Mouse (Mus musculus): Measurements from ENCODE around the gene Dcaf7. TPM values are rescaled to one million over a fixed set of nuclear protein-coding genes. Genes with fewer than 3 reads are reported as not detected.

Dcaf7 gene
- polyA plus RNA-seq, 1 experiment from 2014 or later, result 50.5 TPM

DNA sequence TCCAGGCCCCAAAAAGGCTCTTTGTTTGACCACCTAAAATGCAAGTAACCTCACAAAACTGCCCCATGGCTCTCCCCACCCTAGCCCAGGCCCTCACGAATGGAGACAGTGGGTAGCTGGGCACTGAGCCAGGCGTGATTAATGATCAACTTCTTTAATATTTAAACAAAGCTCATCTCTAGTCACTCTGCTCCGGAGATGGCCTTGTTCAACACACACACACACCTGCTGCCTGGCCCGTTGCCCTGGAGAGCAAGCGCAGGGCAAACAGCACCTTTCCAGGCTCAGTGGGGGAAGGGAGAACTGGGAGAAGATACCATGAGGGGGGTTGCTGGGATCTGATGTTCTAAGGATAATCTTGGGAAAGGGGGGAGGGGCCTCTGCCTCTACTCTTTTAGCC lies 30.7 kb upstream of the Dcaf7 start:
- H3K27me3 ChIP-seq (ENCODE audit: control insufficient read depth, insufficient read depth, low read length), result peaks cover 24% of the 10 kb centered on the region
- no peak overlapping the region for H3K9ac ChIP-seq (ENCODE audit: low read depth, low read length)
- ATAC-seq (replicated peaks; ENCODE audit: insufficient number of reproducible peaks, low FRiP score, low TSS enrichment), result no peak
- no peaks in the 10 kb centered on the region for H3K36me3 ChIP-seq (ENCODE audit: control insufficient read depth, insufficient read depth, low read length)
- no peaks in the 10 kb centered on the region for H3K4me1 ChIP-seq (ENCODE audit: control insufficient read depth, insufficient read depth, low read length)
- H3K4me2 ChIP-seq, result no peak overlapping the region
- no peak overlapping the region for H3K27ac ChIP-seq (ENCODE audit: low read depth, low read length)
- no peaks in the 10 kb centered on the region for H3K9me3 ChIP-seq (replicated peaks; ENCODE audit: control insufficient read depth, low read length)
- WGBS (ENCODE audit: insufficient replicate concordance), result 44% methylated on average over 5 of the region's 5 CpGs
- H3K4me3 ChIP-seq (ENCODE audit: low read depth, low read length), result no peak overlapping the region

GRCm38 (mm10) chr11:106007821-106008220 lies 28.9 kb upstream of the Dcaf7 start, which contains the start of gene Kcnh6:
TSS of gene Kcnh6 (plus strand) at chr11:106008124.
- H3K4me1 ChIP-seq (ENCODE audit: control insufficient read depth, insufficient read depth, low read length), result peaks cover 3% of the 10 kb centered on the region; the same call in 1 of the 2 replicates
- no peaks in the 10 kb centered on the region for H3K36me3 ChIP-seq (ENCODE audit: control insufficient read depth, insufficient read depth, low read length)
- H3K4me3 ChIP-seq (ENCODE audit: low read depth, low read length), result peak within 1 kb of the TSS; percentile 11; the same call in 1 of the 2 replicates
- H3K27me3 ChIP-seq (ENCODE audit: control insufficient read depth, insufficient read depth, low read length), result peaks cover 27% of the 10 kb centered on the region
- no peak within 1 kb of the TSS for H3K27ac ChIP-seq (ENCODE audit: low read depth, low read length)
- ATAC-seq (replicated peaks; ENCODE audit: insufficient number of reproducible peaks, low FRiP score, low TSS enrichment), result peak; percentile 57; the same call in 1 of the 2 replicates
- H3K4me2 ChIP-seq, result peak within 1 kb of the TSS; percentile 54
- WGBS (ENCODE audit: insufficient replicate concordance), result under 1% methylated on average over 25 of the region's 25 CpGs
- H3K9me3 ChIP-seq (replicated peaks; ENCODE audit: control insufficient read depth, low read length), result no peaks in the 10 kb centered on the region
- H3K9ac ChIP-seq (ENCODE audit: low read depth, low read length), result no peak within 1 kb of the TSS

GRCm38 (mm10) chr11:106012711-106013110 lies 24.0 kb upstream of the Dcaf7 start:
- no peak for ATAC-seq (replicated peaks; ENCODE audit: insufficient number of reproducible peaks, low FRiP score, low TSS enrichment)
- Histone ChIP-seq H3K27ac (ENCODE audit: low read depth, low read length) (no peak overlapping the region), H3K4me1 (ENCODE audit: control insufficient read depth, insufficient read depth, low read length) (peaks cover 3% of the 10 kb centered on the region; the same call in 1 of the 2 replicates), H3K9ac (ENCODE audit: low read depth, low read length) (no peak overlapping the region), H3K4me3 (ENCODE audit: low read depth, low read length) (no peak overlapping the region), H3K4me2 (no peak overlapping the region), H3K36me3 (ENCODE audit: control insufficient read depth, insufficient read depth, low read length) (no peaks in the 10 kb centered on the region), H3K9me3 (replicated peaks; ENCODE audit: control insufficient read depth, low read length) (no peaks in the 10 kb centered on the region), H3K27me3 (ENCODE audit: control insufficient read depth, insufficient read depth, low read length) (peaks cover 23% of the 10 kb centered on the region)
- WGBS (ENCODE audit: insufficient replicate concordance), result 47% methylated on average over 7 of the region's 7 CpGs

- ATAC-seq (replicated peaks; ENCODE audit: insufficient number of reproducible peaks, low FRiP score, low TSS enrichment), result no peak
- peaks cover 3% of the 10 kb centered on the region; the same call in 1 of the 2 replicates for H3K4me1 ChIP-seq (ENCODE audit: control insufficient read depth, insufficient read depth, low read length)
- no peak overlapping the region for H3K9ac ChIP-seq (ENCODE audit: low read depth, low read length)
- H3K4me2 ChIP-seq, result no peak overlapping the region
- no peak overlapping the region for H3K27ac ChIP-seq (ENCODE audit: low read depth, low read length)
- no peaks in the 10 kb centered on the region for H3K9me3 ChIP-seq (replicated peaks; ENCODE audit: control insufficient read depth, low read length)
- WGBS (ENCODE audit: insufficient replicate concordance), result 60% methylated on average over 11 of the region's 11 CpGs
- peaks cover 23% of the 10 kb centered on the region for H3K27me3 ChIP-seq (ENCODE audit: control insufficient read depth, insufficient read depth, low read length)
- H3K4me3 ChIP-seq (ENCODE audit: low read depth, low read length), result no peak overlapping the region
- no peaks in the 10 kb centered on the region for H3K36me3 ChIP-seq (ENCODE audit: control insufficient read depth, insufficient read depth, low read length)
Observed at GRCm38 (mm10) chr11:106013556-106014225, 23.0 kb upstream of the Dcaf7 start.

GRCm38 (mm10) chr11:106016440-106016839 lies 20.2 kb upstream of the Dcaf7 start:
- ATAC-seq (replicated peaks; ENCODE audit: insufficient number of reproducible peaks, low FRiP score, low TSS enrichment), result no peak
- Histone ChIP-seq H3K4me2 (no peak overlapping the region), H3K4me3 (ENCODE audit: low read depth, low read length) (no peak overlapping the region), H3K9me3 (replicated peaks; ENCODE audit: control insufficient read depth, low read length) (no peaks in the 10 kb centered on the region), H3K27ac (ENCODE audit: low read depth, low read length) (no peak overlapping the region), H3K9ac (ENCODE audit: low read depth, low read length) (no peak overlapping the region), H3K27me3 (ENCODE audit: control insufficient read depth, insufficient read depth, low read length) (peaks cover 25% of the 10 kb centered on the region), H3K36me3 (ENCODE audit: control insufficient read depth, insufficient read depth, low read length) (no peaks in the 10 kb centered on the region), H3K4me1 (ENCODE audit: control insufficient read depth, insufficient read depth, low read length) (peaks cover 14% of the 10 kb centered on the region)
- 78% methylated on average over 5 of the region's 5 CpGs for WGBS (ENCODE audit: insufficient replicate concordance)

DNA sequence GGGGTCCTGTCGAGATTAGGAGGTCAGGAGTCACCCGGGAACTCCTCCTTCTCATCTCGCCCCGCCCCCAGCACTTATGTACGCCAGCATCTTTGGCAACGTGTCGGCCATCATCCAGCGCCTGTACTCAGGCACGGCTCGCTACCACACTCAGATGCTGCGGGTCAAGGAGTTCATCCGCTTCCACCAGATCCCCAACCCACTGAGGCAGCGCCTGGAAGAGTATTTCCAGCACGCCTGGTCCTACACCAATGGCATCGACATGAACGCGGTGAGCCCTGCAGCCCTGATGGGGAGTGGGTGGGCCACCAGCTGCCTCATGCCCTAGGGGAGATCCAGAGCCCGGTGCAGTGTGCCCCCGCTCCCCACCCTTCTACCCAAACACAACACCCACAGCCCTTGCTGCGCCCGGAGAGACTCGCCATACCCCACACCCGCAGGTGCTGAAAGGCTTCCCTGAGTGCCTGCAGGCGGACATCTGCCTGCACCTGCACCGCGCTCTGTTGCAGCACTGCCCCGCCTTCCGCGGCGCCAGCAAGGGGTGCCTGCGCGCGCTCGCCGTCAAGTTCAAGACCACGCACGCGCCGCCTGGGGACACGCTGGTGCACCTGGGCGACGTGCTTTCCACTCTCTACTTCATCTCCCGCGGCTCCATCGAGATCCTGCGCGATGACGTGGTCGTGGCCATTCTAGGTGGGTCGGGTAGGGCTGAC lies 16.5 kb upstream of the Dcaf7 start:
- whole genome bisulfite sequencing (ENCODE audit: insufficient replicate concordance), result 1% methylated on average over 50 of the region's 50 CpGs
- Histone ChIP-seq H3K27me3 (ENCODE audit: control insufficient read depth, insufficient read depth, low read length) (peaks cover 20% of the 10 kb centered on the region), H3K9ac (ENCODE audit: low read depth, low read length) (0 out of 2 replicates have a peak overlapping the region, but pooled peaks have one; percentile 34), H3K4me2 (peak overlapping the region; percentile 76), H3K9me3 (replicated peaks; ENCODE audit: control insufficient read depth, low read length) (no peaks in the 10 kb centered on the region), H3K4me3 (ENCODE audit: low read depth, low read length) (peak overlapping the region; percentile 38), H3K27ac (ENCODE audit: low read depth, low read length) (no peak overlapping the region), H3K4me1 (ENCODE audit: control insufficient read depth, insufficient read depth, low read length) (peaks cover 11% of the 10 kb centered on the region), H3K36me3 (ENCODE audit: control insufficient read depth, insufficient read depth, low read length) (no peaks in the 10 kb centered on the region)
- ATAC-seq (replicated peaks; ENCODE audit: insufficient number of reproducible peaks, low FRiP score, low TSS enrichment), result no peak; the same call in 1 of the 2 replicates

DNA sequence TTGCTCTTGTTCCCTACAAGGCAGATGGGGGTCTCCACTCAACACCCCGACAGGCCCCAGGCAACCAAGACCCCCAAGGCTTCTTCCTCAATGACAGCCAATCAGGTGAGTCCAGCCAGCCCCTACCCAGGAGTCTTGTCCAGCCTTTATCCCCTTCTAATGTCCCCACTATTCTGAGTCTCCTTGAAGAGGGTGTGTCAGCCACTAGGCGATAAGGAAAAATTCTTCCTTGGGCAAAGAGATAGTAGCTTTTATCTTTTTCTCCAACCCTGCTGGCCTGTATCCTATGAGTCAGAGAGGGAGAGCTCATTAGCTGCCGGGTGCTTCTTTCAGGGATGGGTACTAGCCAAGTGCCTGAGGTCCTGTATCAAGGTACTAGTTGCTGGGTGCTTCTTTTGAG lies 10.9 kb upstream of the Dcaf7 start:
- WGBS (ENCODE audit: insufficient replicate concordance), result 50% methylated on average over 3 of the region's 3 CpGs
- Histone ChIP-seq H3K36me3 (ENCODE audit: control insufficient read depth, insufficient read depth, low read length) (no peaks in the 10 kb centered on the region), H3K9ac (ENCODE audit: low read depth, low read length) (no peak overlapping the region), H3K27ac (ENCODE audit: low read depth, low read length) (no peak overlapping the region), H3K4me2 (no peak overlapping the region), H3K27me3 (ENCODE audit: control insufficient read depth, insufficient read depth, low read length) (peaks cover 5% of the 10 kb centered on the region), H3K4me1 (ENCODE audit: control insufficient read depth, insufficient read depth, low read length) (no peaks in the 10 kb centered on the region), H3K9me3 (replicated peaks; ENCODE audit: control insufficient read depth, low read length) (no peaks in the 10 kb centered on the region), H3K4me3 (ENCODE audit: low read depth, low read length) (no peak overlapping the region)
- no peak for ATAC-seq (replicated peaks; ENCODE audit: insufficient number of reproducible peaks, low FRiP score, low TSS enrichment)

GRCm38 (mm10) chr11:106026465-106027151 lies 10.1 kb upstream of the Dcaf7 start:
- H3K27ac ChIP-seq (ENCODE audit: low read depth, low read length), result no peak overlapping the region
- no peak overlapping the region for H3K4me2 ChIP-seq
- no peak for ATAC-seq (replicated peaks; ENCODE audit: insufficient number of reproducible peaks, low FRiP score, low TSS enrichment)
- H3K27me3 ChIP-seq (ENCODE audit: control insufficient read depth, insufficient read depth, low read length), result no peaks in the 10 kb centered on the region
- no peak overlapping the region for H3K4me3 ChIP-seq (ENCODE audit: low read depth, low read length)
- H3K9me3 ChIP-seq (replicated peaks; ENCODE audit: control insufficient read depth, low read length), result no peaks in the 10 kb centered on the region
- WGBS (ENCODE audit: insufficient replicate concordance), result 32% methylated on average over 10 of the region's 11 CpGs
- no peaks in the 10 kb centered on the region for H3K36me3 ChIP-seq (ENCODE audit: control insufficient read depth, insufficient read depth, low read length)
- H3K4me1 ChIP-seq (ENCODE audit: control insufficient read depth, insufficient read depth, low read length), result no peaks in the 10 kb centered on the region
- no peak overlapping the region for H3K9ac ChIP-seq (ENCODE audit: low read depth, low read length)

Measured in heart, embryonic 11.5 days (tissue).